Mouse (Mus musculus): ENCODE data around the gene Tfdp1. TPM values are rescaled to one million over a fixed set of nuclear protein-coding genes. Genes with fewer than 3 reads are reported as not detected.
"Not testable (repeated sequence)": the region's sequence is repeated elsewhere in the genome, so short reads cannot be mapped to it uniquely, and the experiment has no call there.

Tfdp1 gene
- polyA plus RNA-seq, 1 experiment = 22.8 TPM

- Histone ChIP-seq H3K27me3 (ENCODE audit: control insufficient read depth, insufficient read depth, low read length) (no peaks in the 10 kb centered on the region), H3K4me1 (ENCODE audit: control insufficient read depth, insufficient read depth, insufficient read length) (no peaks in the 10 kb centered on the region), H3K27ac (ENCODE audit: insufficient read depth, low read length) (no peak overlapping the region), H3K36me3 (ENCODE audit: control insufficient read depth, insufficient read depth, low read length) (no peaks in the 10 kb centered on the region), H3K4me3 (ENCODE audit: extremely low read depth, insufficient read depth, insufficient read length) (no peak overlapping the region)
- no peak for DNase-seq (ENCODE audit: low read depth in 1 of 2, low spot score in 2 of 2)
- TF ChIP-seq POLR2A (IDR thresholded peaks at IDR 0.05; ENCODE audit: low read depth, low read length) (no peak), CTCF (IDR thresholded peaks at IDR 0.05; ENCODE audit: extremely low read depth, insufficient read depth, insufficient read length, insufficient replicate concordance) (no peak)
- 97% methylated on average over 4 of the region's 4 CpGs for WGBS
Observed at GRCm38 (mm10) chr8:13305884-13306283, 32.7 kb upstream of the Tfdp1 start.

- WGBS = 79% methylated on average over 7 of the region's 7 CpGs
- TF ChIP-seq POLR2A (IDR thresholded peaks at IDR 0.05; ENCODE audit: low read depth, low read length) (no peak), CTCF (IDR thresholded peaks at IDR 0.05; ENCODE audit: extremely low read depth, insufficient read depth, insufficient read length, insufficient replicate concordance) (no peak)
- Histone ChIP-seq H3K4me1 (ENCODE audit: control insufficient read depth, insufficient read depth, insufficient read length) (no peaks in the 10 kb centered on the region), H3K36me3 (ENCODE audit: control insufficient read depth, insufficient read depth, low read length) (no peaks in the 10 kb centered on the region), H3K4me3 (ENCODE audit: extremely low read depth, insufficient read depth, insufficient read length) (no peak overlapping the region), H3K27ac (ENCODE audit: insufficient read depth, low read length) (no peak overlapping the region), H3K27me3 (ENCODE audit: control insufficient read depth, insufficient read depth, low read length) (no peaks in the 10 kb centered on the region)
- no peak for DNase-seq (ENCODE audit: low read depth in 1 of 2, low spot score in 2 of 2)
Observed at GRCm38 (mm10) chr8:13306309-13306909, 32.1 kb upstream of the Tfdp1 start.

- WGBS = 83% methylated on average over 9 of the region's 9 CpGs
- Histone ChIP-seq H3K27ac (ENCODE audit: insufficient read depth, low read length) (no peak overlapping the region), H3K4me1 (ENCODE audit: control insufficient read depth, insufficient read depth, insufficient read length) (no peaks in the 10 kb centered on the region), H3K4me3 (ENCODE audit: extremely low read depth, insufficient read depth, insufficient read length) (no peak overlapping the region), H3K36me3 (ENCODE audit: control insufficient read depth, insufficient read depth, low read length) (no peaks in the 10 kb centered on the region), H3K27me3 (ENCODE audit: control insufficient read depth, insufficient read depth, low read length) (no peaks in the 10 kb centered on the region)
- no peak for DNase-seq (ENCODE audit: low read depth in 1 of 2, low spot score in 2 of 2)
- TF ChIP-seq POLR2A (IDR thresholded peaks at IDR 0.05; ENCODE audit: low read depth, low read length) (no peak), CTCF (IDR thresholded peaks at IDR 0.05; ENCODE audit: extremely low read depth, insufficient read depth, insufficient read length, insufficient replicate concordance) (no peak)
Observed at GRCm38 (mm10) chr8:13306916-13307315, 31.6 kb upstream of the Tfdp1 start.

GRCm38 (mm10) chr8:13314922-13315321, 23.6 kb upstream of the Tfdp1 start:
- WGBS = 85% methylated on average over 3 of the region's 3 CpGs
- DNase-seq (ENCODE audit: low read depth in 1 of 2, low spot score in 2 of 2) = no peak

GRCm38 (mm10) chr8:13316671-13317070, 21.9 kb upstream of the Tfdp1 start:
- no peak for DNase-seq (ENCODE audit: low read depth in 1 of 2, low spot score in 2 of 2)
- TF ChIP-seq CTCF (IDR thresholded peaks at IDR 0.05; ENCODE audit: extremely low read depth, insufficient read depth, insufficient read length, insufficient replicate concordance) = no peak
- TF ChIP-seq POLR2A (IDR thresholded peaks at IDR 0.05; ENCODE audit: low read depth, low read length) = no peak
- Histone ChIP-seq H3K27ac (ENCODE audit: insufficient read depth, low read length) (no peak overlapping the region), H3K4me1 (ENCODE audit: control insufficient read depth, insufficient read depth, insufficient read length) (no peaks in the 10 kb centered on the region), H3K36me3 (ENCODE audit: control insufficient read depth, insufficient read depth, low read length) (peaks cover 4% of the 10 kb centered on the region), H3K27me3 (ENCODE audit: control insufficient read depth, insufficient read depth, low read length) (no peaks in the 10 kb centered on the region), H3K4me3 (ENCODE audit: extremely low read depth, insufficient read depth, insufficient read length) (no peak overlapping the region)
- 78% methylated on average over 10 of the region's 10 CpGs for WGBS

More at GRCm38 (mm10) chr8:13314922-13315321, 23.6 kb upstream of the Tfdp1 start:
- Histone ChIP-seq H3K4me1 (ENCODE audit: control insufficient read depth, insufficient read depth, insufficient read length) (no peaks in the 10 kb centered on the region), H3K4me3 (ENCODE audit: extremely low read depth, insufficient read depth, insufficient read length) (no peak overlapping the region), H3K27ac (ENCODE audit: insufficient read depth, low read length) (no peak overlapping the region), H3K36me3 (ENCODE audit: control insufficient read depth, insufficient read depth, low read length) (peaks cover 2% of the 10 kb centered on the region; the same call in 1 of the 2 replicates), H3K27me3 (ENCODE audit: control insufficient read depth, insufficient read depth, low read length) (no peaks in the 10 kb centered on the region)
- TF ChIP-seq CTCF (IDR thresholded peaks at IDR 0.05; ENCODE audit: extremely low read depth, insufficient read depth, insufficient read length, insufficient replicate concordance) = no peak
- TF ChIP-seq POLR2A (IDR thresholded peaks at IDR 0.05; ENCODE audit: low read depth, low read length) = no peak

GRCm38 (mm10) chr8:13326598-13326997, 12.0 kb upstream of the Tfdp1 start:
- WGBS = 34% methylated on average over 5 of the region's 5 CpGs
- H3K36me3 ChIP-seq (ENCODE audit: control insufficient read depth, insufficient read depth, low read length) = no peaks in the 10 kb centered on the region
- H3K27ac ChIP-seq (ENCODE audit: insufficient read depth, low read length) = no peak overlapping the region
- TF ChIP-seq CTCF (IDR thresholded peaks at IDR 0.05; ENCODE audit: extremely low read depth, insufficient read depth, insufficient read length, insufficient replicate concordance) (no peak), POLR2A (IDR thresholded peaks at IDR 0.05; ENCODE audit: low read depth, low read length) (no peak)
- H3K4me1 ChIP-seq (ENCODE audit: control insufficient read depth, insufficient read depth, insufficient read length) = no peaks in the 10 kb centered on the region
- no peaks in the 10 kb centered on the region for H3K27me3 ChIP-seq (ENCODE audit: control insufficient read depth, insufficient read depth, low read length)
- H3K4me3 ChIP-seq (ENCODE audit: extremely low read depth, insufficient read depth, insufficient read length) = no peak overlapping the region
- no peak for DNase-seq (ENCODE audit: low read depth in 1 of 2, low spot score in 2 of 2)

GRCm38 (mm10) chr8:13334671-13335070, 3.9 kb upstream of the Tfdp1 start:
- H3K27ac ChIP-seq (ENCODE audit: insufficient read depth, low read length) = no peak overlapping the region
- no peaks in the 10 kb centered on the region for H3K27me3 ChIP-seq (ENCODE audit: control insufficient read depth, insufficient read depth, low read length)
- H3K36me3 ChIP-seq (ENCODE audit: control insufficient read depth, insufficient read depth, low read length) = no peaks in the 10 kb centered on the region
- DNase-seq (ENCODE audit: low read depth in 1 of 2, low spot score in 2 of 2) = no peak
- TF ChIP-seq CTCF (IDR thresholded peaks at IDR 0.05; ENCODE audit: extremely low read depth, insufficient read depth, insufficient read length, insufficient replicate concordance) = no peak
- TF ChIP-seq POLR2A (IDR thresholded peaks at IDR 0.05; ENCODE audit: low read depth, low read length) = no peak
- H3K4me3 ChIP-seq (ENCODE audit: extremely low read depth, insufficient read depth, insufficient read length) = no peak overlapping the region
- no peaks in the 10 kb centered on the region for H3K4me1 ChIP-seq (ENCODE audit: control insufficient read depth, insufficient read depth, insufficient read length)
- WGBS = 46% methylated on average over 1 of the region's 1 CpGs

GRCm38 (mm10) chr8:13337245-13337644, 1.3 kb upstream of the Tfdp1 start:
- H3K4me1 ChIP-seq (ENCODE audit: control insufficient read depth, insufficient read depth, insufficient read length); DNase-seq (ENCODE audit: low read depth in 1 of 2, low spot score in 2 of 2); H3K36me3 ChIP-seq (ENCODE audit: control insufficient read depth, insufficient read depth, low read length); H3K4me3 ChIP-seq (ENCODE audit: extremely low read depth, insufficient read depth, insufficient read length); H3K27me3 ChIP-seq (ENCODE audit: control insufficient read depth, insufficient read depth, low read length); H3K27ac ChIP-seq (ENCODE audit: insufficient read depth, low read length): not testable (repeated sequence)
- 29% methylated on average over 6 of the region's 6 CpGs for WGBS

All from spleen, adult 2 months (tissue).